Mouse (Mus musculus): ENCODE results near the gene Zfp385c.
A peak's percentile ranks its signal among the peaks of the same experiment; 100 is the strongest.

Zfp385c gene

DNA sequence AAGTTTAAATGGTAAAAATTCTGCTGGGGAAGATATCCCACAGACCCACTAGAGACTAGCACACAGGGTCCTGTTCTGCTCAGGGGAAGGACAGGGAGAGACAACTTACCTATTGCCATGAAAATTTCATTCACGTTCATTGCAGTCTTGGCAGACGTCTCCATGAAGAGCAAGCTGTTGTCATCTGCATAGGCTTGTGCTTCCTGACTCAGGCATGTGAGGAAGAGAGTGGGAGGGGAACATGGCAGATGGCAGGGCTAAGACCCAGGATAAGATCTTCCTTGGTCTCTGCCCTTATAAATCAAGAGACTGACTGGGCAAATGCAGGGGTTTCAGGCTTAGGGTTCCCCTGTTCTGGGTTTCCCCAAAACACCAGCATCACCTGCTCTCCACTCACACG is 24.4 kb upstream of the Zfp385c start:
- DNase-seq: no peak

DNA sequence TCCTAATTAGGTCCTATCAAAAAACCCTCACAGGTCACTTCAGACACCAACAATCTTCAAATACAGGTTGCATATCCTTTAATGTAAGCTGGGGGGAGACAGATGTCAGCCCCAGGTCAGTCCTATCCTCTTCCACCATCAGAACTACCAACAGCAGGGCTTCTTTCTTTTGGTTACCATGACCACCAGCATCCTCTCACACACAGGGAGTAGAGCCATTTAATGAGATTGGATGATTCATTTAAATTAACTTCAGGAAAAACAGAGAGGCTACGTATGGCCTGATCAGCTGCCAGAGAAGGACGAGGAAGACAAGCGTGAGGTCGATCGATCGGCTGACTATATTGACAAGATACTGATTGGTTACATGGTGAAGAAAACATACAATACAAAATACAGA is 22.7 kb upstream of the Zfp385c start:
- DNase-seq: no peak

DNA sequence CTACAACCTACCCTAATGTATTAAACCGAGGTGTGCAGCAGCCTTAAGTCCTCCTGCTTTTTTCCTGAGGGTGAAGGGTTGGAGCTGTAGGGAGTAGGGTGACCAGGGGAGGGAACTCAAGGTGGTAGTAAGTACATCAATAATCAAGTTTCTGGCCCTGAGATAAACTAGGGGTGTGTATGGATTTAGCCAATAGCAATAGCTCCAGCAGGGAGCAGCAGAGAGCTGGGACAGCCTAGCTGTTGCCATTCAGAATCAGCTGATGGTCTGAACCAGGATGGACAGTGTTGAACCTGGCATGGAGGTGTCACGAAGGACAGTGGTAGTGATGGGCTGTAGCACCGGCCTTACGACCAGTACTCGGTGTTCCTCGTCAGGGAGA is 22.3 kb upstream of the Zfp385c start:
- peak; percentile 62 for DNase-seq

DNA sequence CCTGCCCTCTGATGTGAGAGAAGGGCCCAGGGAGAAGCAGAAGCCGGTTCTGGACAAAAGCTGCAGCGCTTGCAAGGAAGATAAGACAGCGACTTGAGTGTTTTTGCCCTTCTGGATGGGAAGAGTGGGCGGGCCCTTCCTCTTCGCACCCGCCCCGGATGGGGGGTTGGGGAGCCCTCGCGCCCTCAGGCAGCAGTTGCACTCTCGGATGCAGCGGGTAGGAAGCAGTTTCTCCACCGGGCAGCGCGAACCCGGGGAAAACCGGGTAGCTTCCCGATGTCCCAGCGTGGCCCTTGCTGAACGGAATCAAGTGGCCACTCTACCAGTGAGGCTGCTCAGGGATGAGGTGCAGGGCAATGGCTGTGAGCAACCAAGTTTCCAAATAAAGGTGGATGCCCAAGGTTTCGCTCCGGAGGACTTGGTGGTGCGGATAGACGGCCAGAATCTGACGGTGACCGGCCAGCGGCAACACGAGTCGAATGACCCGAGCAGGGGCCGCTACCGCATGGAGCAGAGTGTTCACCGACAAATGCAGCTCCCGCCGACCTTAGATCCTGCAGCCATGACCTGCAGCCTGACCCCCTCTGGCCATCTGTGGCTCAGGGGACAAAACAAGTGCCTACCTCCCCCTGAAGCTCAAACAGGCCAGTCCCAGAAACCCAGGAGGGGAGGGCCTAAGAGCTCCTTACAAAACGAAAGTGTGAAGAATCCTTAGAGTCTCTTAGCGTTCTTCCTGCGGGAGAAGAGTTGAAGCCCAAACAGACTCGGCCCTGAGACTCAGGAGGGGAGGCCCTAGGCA is 21.7 kb upstream of the Zfp385c start, which contains the start of gene Hspb9:
Gene Hspb9, plus strand, starts transcription at position 116 of the 799 bp plus-strand sequence.
- no peak for DNase-seq

DNA sequence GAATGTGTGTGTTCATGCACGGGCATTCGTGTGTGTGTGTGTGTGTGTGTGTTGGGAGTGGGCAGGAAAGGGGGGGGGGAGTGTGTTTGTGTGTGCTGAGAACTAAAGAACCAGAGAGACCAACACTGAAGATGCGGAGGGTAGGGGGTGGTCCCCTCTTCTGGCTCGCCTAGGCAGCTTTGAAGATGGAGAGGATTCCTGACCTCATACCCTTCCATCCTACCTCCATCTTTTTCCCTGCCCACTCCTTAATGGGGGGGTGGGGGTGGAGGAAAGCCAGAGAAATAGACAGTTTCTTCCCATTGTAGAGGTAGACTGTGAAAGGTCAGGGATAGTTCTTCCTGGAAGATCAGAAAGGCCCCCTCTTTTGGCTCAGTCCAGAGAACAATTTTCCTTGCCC is 20.9 kb upstream of the Zfp385c start:
- DNase-seq: no peak

DNA sequence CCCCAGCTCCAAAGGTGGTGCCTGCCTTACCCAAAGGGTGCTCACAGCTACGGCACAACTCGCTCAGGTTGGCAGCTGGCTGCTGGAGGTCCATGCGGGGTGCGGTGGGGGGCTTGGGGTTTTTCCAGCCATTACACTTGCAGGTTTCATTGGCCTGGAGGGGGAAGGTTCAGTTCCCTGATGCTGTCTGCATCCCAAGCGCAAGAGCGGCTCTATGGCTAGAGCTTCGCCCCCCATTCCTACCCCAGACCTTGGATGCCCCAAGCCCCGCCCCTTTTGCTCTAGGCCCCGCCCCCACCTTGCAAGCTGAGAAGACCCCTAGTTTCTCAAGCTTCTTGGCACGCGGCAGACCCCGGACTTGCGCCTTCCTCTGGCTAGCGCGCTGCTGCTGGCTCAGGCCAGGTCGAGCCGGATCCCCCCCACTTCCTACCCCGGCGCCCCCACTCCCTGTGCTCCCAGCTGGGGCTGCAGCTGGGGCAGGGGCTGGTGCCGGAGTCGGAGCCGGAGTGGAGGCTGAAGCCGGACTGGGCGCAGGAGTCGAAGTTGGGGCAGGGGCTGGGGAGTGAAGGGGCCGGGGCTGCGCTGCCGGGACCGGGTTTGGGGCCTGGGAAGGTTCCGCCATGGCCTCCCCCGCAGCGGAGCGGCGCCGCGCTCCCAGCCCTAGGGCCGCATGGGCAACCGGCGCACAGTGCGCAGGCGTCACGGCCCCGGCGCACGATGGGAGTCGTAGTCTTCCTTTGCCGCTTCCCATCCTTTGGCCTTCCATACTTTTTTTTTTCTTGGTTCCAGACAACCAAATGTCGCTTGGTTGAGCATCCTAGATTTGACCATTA is 19.7 kb upstream of the Zfp385c start, which contains the start of gene Kat2a:
Gene Kat2a, minus strand, starts transcription at position 683 of the 833 bp plus-strand sequence.
- DNase-seq: peak; percentile 82

DNA sequence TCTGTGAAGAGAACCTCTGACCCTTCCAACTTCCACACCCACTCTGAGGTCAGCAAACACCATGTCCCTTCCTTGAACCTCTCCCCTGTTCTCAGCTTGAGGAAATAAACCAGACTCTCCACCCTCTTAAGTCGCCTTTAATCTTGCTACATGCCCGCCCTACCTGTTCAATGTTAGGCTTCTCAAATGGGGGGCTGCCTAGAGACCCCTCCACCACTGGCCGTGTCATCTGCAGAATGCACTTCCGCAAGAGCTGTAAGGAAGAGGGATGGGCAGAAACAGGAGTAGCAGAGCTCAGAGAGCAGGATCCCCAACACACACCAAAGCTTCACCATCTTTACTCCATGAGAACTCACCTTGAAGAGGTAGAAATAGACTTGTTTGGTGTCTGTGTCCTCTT is 18.7 kb upstream of the Zfp385c start:
- DNase-seq: no peak

DNA sequence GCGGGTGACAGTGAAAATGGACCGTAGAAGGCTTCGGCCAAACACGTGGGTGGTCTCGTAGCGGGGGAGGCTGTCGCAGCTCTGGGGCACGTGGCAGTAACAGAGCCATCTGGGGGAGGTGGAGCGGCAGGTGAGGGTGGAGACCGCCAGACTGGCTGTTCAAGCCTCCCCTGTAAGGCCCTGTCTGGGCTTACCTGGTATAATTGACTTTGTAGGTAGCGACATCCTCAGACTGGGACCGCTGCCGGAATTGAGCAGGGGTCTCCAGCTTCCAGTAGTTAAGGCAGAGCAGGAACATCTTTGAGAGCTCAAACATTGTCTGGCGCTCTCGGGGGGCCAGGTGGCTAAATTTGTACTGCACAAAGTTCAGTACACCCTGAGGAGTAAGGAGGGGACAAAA is 18.3 kb upstream of the Zfp385c start:
- DNase-seq: no peak

DNA sequence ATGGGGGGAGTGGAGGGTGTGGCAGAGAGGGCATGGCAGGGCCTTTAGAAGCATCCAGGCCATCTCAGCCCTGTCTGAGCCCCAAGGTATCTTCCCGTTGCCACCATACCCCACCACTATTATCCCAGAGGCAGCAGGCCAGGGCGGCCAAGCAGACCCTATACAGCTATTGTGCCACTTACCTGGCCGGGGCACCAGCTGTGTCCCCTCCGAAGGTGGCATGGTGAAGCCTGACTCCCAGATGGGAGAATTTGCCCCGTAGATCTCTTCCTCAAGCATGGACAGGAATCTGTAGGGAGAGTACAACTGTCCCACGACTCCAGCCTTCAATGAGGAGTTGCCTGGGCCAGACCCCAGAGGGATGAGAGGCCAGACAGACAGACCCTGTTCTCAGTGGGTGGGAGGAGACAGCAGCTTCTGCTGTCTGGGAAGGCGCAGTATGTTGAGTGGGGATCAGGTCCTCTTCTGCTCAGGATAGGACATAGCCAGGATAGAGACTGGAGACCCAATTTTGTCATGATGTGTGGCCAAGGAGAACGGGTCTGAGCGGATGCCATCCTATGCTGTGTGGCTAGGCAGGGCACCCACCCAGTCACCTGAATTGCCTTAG is 17.1 kb upstream of the Zfp385c start:
- DNase-seq: no peak

DNA sequence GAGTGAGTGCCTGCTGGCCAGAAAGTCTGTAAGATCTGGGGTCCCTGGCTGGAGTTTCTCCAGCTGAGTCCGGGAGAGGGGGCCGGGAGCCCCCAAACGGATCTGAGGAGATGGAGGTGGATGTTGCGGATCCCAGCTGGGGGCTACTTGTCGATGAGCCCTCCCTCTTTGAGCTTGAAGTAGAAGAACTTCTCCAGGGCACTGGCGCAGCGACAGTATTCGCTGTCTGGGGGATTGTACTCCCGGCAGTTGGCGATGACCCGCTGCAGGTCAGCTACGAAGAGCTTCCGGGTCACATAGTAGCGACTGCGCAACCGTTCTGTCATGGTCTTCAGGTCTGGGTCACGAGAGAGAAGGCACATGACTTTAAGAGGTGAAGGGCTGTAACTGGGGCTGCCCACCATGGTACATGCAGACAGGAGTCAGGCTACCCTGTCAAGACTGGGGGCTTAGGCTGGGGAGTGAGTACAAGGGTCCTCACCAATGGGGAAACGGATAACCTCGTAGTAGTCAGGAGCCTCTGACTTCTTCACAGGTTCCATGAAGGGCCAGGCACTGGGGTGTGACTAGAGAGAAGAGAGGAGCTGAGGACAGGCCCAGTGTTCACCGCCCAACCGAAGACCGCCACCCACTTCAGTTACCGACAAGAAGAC is 13.0 kb upstream of the Zfp385c start:
- no peak for DNase-seq

DNA sequence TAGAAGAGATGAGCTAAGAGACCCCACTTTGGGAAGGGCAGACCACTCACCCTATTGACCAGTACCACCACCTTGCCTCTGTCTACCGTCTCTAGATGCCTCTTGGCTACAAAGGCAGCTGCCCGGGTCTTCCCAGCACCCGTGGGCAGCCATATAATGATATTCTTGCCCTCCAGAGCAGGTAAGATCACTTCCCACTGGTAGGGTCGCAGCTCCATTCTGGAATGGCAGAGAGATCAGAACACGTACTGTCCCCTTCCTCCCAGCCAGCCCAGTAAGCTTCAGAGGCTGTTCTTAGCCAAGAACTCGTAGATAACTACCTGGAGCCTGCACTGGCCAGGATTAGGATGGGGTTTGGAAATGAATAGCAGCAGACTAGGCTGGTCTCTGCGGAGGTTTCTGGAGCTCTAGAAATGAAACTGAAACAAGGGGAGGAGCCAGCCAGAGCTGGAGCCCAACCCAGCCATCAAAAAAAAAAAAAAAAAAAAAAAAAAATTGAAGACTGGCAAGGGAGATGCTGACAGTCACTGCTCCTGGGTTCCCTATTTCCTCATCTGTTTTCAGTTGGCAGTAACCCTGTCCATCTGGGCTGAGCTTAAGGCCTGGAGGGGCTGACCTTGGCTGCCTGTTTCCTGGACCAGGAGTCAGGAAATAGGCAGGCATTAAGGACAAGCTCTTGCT is 11.7 kb upstream of the Zfp385c start, which contains the start of gene Dhx58:
Gene Dhx58, minus strand, starts transcription at position 421 of the 681 bp plus-strand sequence.
- DNase-seq: no peak

DNA sequence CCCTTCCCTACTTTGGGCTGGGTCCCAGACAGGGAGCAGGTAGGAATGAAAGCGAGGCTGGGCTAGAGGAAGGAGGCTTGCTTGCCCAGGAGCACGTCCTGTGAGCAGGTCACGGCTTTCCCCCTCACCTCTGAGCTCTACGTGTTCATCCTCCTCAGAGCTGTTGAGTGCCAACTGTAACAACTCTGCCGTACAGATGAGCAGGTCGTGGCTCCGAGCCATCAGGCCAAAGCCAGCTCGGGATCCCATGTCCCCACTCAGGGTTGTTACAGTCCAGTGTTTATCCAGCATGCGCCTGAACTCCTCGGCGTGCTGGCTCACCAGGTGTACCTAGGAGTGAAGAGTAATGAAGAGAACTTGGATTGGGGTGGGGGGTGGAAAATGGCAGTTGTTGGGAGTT is 11.1 kb upstream of the Zfp385c start:
- no peak for DNase-seq

DNA sequence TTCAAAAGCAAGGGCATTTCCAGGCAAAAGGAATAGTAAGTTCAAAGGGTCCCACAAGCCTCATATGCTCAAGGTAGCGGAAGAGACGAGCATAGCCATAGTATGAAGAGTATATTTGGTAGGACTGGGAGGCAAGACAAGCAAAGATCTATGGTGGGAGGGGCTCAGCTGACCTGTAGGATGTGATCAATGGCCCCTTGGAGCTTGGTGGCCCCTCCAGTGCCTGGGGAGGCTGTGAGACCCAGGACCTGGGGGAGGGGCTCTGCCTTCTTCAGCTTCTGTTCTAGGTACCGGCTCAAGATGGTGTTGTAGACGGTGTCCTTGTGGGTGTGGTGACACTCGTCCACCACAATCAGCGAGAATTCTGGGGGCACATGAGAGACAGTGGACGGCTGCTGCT is 10.7 kb upstream of the Zfp385c start:
- no peak for DNase-seq

DNA sequence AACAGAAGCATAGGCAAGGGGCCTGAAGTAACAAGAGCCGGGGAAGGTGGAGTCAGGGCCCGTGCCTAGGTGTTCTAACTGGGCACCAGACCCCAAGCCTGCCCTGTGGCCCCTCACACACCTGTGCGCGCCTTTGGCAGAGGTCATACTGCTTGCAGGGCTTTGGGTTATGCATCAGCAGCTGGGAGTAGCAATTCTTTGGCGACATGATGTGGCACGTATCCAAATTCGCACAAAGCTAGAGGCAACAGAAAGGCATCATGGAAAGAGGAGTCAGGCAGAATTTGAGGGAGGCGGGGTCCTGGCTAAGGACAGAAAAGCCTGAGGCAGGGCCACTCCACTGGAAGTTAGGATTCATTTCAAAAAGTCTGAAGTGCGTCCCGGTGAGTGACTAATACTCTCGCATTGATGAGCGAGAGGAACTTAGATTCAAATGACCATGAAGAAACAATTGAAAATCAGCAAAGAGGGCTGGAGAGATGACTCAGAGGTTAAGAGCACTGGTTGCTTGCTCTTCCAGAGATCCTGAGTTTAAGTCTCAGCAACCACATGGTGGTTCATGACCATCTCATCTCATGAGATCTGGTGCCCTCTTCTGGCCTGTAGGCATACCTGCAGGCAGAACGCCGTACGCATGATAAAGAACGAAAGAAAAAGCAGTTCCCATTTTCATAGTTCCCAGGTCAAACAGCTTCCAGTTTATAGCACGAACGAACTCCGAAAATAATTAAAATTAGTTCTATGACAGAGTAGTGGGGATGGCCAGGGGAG is 10.0 kb upstream of the Zfp385c start:
- peak; percentile 49 for DNase-seq

DNA sequence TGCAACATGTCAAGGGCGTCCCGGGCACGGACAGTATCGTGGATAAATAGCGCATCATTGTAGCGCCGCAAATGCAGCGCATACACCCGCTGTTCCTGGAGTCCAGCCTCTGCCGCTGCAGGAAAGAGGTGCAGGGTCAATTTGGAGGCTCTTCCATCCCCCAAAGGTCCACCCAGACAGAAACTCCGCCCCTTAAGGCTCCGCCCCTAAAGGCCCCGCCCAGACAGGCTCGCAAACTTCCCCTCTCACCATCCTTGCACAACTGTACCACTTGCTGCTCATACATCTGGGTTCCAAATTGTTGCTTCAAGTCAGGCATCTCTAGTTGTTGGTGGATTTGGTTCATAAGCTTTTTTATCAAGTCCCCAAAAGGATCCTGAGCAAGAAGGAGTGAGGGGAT is 9.0 kb upstream of the Zfp385c start:
- DNase-seq: no peak

DNA sequence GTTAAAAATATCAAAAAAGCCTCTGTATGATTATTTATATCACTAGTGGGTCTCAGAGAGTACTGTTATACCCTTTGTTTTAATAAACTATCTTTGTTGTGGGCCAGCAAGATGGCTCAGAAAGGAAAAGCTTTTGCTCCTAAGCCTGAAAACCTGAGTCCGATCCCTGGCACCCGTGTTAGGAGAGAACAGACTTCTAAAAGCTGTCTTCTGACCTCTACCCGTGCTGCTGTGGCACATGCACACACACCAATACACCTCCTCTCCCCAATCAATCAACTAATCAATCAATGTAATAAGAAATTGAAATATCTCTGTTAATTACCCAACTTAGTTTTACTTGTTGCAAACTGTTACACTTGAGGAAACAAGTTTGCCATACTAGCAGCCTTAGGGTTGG is 8.5 kb upstream of the Zfp385c start:
- no peak for DNase-seq

DNA sequence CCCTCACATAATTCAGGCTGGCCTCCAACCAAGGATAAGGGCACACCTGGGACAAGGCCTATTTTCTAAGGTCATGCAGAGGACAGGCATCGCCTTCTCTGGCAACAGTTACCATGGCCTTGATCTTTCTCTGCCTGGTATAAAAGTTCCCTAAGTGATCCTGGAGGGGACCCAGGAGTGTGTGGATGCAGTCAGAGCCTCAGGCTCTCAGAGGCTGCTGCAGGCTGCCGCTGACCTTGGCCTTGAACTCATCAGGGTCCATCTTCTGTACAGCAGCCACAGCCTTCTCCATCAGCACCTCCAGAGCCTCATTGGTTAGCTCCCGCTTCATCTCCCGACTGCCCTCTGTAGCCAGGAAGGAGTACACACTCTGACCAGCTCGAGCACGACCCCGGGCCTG is 5.7 kb upstream of the Zfp385c start:
- no peak for DNase-seq

DNA sequence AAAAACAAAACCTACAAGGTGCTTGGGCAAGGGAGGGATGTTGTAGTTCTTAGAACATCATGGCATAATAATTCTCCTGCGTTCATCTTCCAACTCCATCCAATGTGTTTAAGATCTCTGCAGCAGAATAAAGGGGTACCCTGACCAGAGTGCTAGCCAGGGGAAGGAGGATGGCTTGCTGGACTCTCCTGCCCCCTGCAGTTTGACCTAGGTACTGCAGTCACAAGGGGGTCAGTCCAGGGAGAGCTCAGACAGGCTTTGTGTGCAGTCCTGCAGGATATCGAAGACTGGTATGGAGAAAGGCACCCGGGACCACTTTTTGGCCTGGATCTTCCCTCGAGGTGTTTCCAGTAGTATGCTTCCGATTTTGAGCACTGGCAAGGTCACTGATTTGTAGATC is 2.7 kb upstream of the Zfp385c start:
- DNase-seq: peak; percentile 63

DNA sequence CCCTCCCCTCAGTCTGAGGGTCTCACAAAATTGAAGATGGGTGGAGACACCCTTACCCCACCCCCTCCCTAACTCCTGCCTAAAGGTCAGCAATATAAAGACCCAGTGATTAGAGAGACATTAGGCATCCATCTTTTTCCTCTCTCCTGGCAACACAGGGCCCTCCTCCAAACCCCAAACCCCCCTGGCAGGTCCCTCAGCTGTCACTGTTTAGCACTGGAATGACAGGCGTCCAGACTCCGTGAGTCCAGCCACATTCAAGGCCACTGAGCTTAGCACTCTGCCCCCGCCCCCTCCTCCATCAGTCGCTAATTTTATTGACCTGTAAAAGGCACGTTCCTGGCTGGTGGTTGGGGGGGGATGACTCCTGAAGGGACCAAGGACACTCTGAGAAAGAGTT is 899 bp upstream of the Zfp385c start:
- DNase-seq: no peak

DNA sequence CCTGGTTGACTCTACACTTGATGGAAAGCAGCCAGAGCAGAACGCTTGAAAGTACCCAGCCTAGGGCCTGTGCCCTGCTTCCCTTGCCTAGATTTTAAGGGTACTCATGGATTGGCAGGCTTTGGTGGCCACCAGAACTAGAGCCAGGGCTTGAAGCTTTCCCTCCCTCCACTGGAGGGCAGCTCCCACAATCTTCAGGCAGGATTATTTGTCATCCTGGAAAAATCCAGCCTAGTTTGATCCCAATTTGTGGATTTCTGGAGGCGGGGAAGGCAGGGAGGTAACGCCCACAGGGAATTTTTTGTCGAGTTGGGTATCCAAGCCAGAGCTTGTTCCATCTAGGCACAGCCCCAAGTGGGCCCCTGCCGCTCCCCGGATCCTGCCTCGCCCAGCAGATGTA is 1.9 kb downstream of the Zfp385c start:
- no peak for DNase-seq

DNA sequence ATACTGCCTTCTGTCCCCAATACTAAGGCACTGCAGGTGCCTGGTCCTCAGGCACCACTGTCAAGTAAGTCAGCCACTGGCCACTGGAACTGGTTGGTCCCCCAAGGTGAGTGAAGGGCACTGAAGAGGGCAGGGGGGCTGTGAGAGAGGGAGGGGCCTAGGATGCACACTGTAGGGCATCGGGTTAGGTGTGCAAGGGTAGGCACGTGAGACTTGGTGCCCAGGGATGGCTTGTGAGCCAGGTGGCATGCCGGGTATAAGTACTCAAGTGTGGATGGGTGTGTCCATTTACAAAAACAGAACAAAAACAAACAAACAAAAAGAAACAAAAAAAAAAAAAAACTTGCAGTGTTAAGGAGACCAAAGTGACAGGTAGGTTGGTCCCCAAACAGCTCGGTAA is 3.8 kb downstream of the Zfp385c start:
- DNase-seq: no peak

DNA sequence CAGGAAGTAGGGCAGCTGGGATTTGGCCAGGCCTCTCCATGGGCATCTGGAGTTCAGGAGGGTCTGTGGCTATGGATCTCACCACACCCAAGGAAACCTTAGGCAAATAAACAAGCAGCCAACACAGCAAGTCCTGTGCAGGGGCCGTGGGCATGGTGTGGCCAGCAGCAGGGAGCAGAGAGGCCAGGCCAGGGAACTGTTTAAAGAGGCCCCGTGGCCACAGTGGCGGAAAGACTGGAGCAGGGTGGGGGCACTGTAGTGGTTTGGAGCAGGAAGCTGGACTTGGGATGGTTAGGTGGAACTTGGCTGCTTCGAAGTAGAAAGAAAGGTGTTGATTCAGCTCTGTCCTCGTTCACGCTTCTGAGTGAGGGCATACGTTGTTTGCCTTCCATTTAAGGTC is 5.0 kb downstream of the Zfp385c start:
- no peak for DNase-seq

Measured in cerebellum, adult 11 months (tissue).